Comparison of ENCODE assay signal across 28 mouse cellular contexts in the genomic region with DNA sequence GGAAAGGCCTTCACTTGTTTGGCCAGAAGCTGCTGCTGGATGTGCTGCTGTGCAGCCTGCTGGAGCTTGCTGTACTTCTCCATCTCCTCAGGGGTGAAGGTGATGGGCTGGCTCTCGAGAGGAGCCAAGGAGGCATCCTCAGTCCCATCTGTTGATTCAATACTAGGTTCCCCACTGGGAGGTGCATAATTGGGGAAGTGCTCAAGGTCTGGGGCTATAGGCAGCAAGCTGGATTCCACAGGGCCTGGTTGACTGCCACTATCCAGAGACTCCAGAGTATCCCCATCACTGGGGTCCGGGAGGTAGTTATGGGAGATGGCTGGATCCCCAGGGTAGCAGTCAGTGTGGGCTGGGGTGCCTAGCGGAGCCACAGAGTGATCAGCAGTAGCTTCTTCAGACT. TPM values are rescaled to one million over a fixed set of nuclear protein-coding genes. Genes with fewer than 3 reads are reported as not detected.
A peak's percentile ranks its signal among the peaks of the same experiment; 100 is the strongest.
DNase-seq lines count a peak whose midpoint lies in the region; ATAC-seq and TF ChIP-seq lines count a peak whose summit lies in the region.
"Had no signal": no experiment of that assay in that cellular context is flagged by ENCODE, and none has a peak within 500 bp of the region (broad histone marks: within the 10 kb centered on the region; RNA-seq: fewer than 3 reads in every experiment).

No protein-coding gene starts in this region.

- H3K4me1 ChIP-seq in heart, embryonic 11.5 days (ENCODE audit: control insufficient read depth, insufficient read depth, low read length): no peaks in the 10 kb centered on the region
- peaks cover 5% of the 10 kb centered on the region for H3K4me1 ChIP-seq in liver, embryonic 16.5 days (ENCODE audit: control insufficient read depth, low read depth, low read length)
- H3K4me1 ChIP-seq in MEL (ENCODE audit: control insufficient read depth in 1 of 2, insufficient read depth in 2 of 2, low read length in 2 of 2): peaks cover 6 to 23% of the 10 kb centered on the region in 2 experiments
- no peaks in the 10 kb centered on the region for H3K4me1 ChIP-seq in limb, embryonic 10.5 days
- H3K4me1 ChIP-seq: forebrain, embryonic 10.5 days; forebrain, embryonic 13.5 days; heart, embryonic 13.5 days had no signal

- peaks cover 35% of the 10 kb centered on the region for H3K36me3 ChIP-seq in heart, embryonic 11.5 days (ENCODE audit: control insufficient read depth, insufficient read depth, low read length)
- peaks cover 40% of the 10 kb centered on the region for H3K36me3 ChIP-seq in liver, embryonic 16.5 days (ENCODE audit: control insufficient read depth, insufficient read depth)
- peaks cover 0 to 26% of the 10 kb centered on the region in 2 experiments for H3K36me3 ChIP-seq in MEL (ENCODE audit: control insufficient read depth in 1 of 2, insufficient read depth in 2 of 2, low read length in 2 of 2)
- peaks cover 78% of the 10 kb centered on the region for H3K36me3 ChIP-seq in limb, embryonic 10.5 days

- TF ChIP-seq EP300 in MEL (IDR thresholded peaks at IDR 0.05; ENCODE audit: low read depth in 1 of 2, low read length in 2 of 2): no peak

- TF ChIP-seq POLR2A in MEL (IDR thresholded peaks at IDR 0.05; ENCODE audit: control insufficient read depth in 1 of 2, insufficient read depth in 1 of 2, low read depth in 1 of 2, low read length in 2 of 2, poor library complexity in 1 of 2): no peak

- H3K9ac ChIP-seq in heart, embryonic 11.5 days (ENCODE audit: low read depth, low read length): no peak overlapping the region
- no peak overlapping the region for H3K9ac ChIP-seq in liver, embryonic 16.5 days (ENCODE audit: low read depth, low read length)
- no peak overlapping the region for H3K9ac ChIP-seq in MEL (ENCODE audit: control insufficient read depth, low read depth, low read length, poor library complexity, severe bottlenecking)
- H3K9ac ChIP-seq: forebrain, embryonic 13.5 days; heart, embryonic 13.5 days; hindbrain, embryonic 14.5 days had no signal

- no peaks in the 10 kb centered on the region for H3K79me2 ChIP-seq in MEL (ENCODE audit: control insufficient read depth, insufficient read depth, low read length, poor library complexity)

- no peak for ATAC-seq in heart, embryonic 11.5 days (replicated peaks; ENCODE audit: insufficient number of reproducible peaks, low FRiP score, low TSS enrichment)
- ATAC-seq in liver, embryonic 16.5 days (ENCODE audit: low read depth): 0 out of 2 replicates have a peak, but pooled peaks have one; percentile 21
- no peak for ATAC-seq in frontal cortex, adult (ENCODE audit: low TSS enrichment)
- ATAC-seq: forebrain, embryonic 13.5 days; forebrain, embryonic 16.5 days; hindbrain, postnatal 0 days; inflammation-experienced regulatory T-cells, adult 6 months had no signal

- no peak overlapping the region for H3K4me3 ChIP-seq in heart, embryonic 11.5 days (ENCODE audit: low read depth, low read length)
- no peak overlapping the region for H3K4me3 ChIP-seq in liver, embryonic 16.5 days (ENCODE audit: low read depth, low read length)
- H3K4me3 ChIP-seq in MEL (ENCODE audit: control insufficient read depth in 1 of 2, insufficient read depth in 1 of 2, low read depth in 2 of 2, low read length in 2 of 2): no peak overlapping the region
- H3K4me3 ChIP-seq in limb, embryonic 10.5 days: no peak overlapping the region
- H3K4me3 ChIP-seq: forebrain, embryonic 10.5 days; forebrain, embryonic 13.5 days; gastrocnemius, adult 2 months; heart, embryonic 13.5 days had no signal

- no peak for TF ChIP-seq RAD21 in MEL (IDR thresholded peaks at IDR 0.05; ENCODE audit: low read depth, low read length)

- no peak overlapping the region for H3K27ac ChIP-seq in heart, embryonic 11.5 days (ENCODE audit: low read depth, low read length)
- H3K27ac ChIP-seq in liver, embryonic 16.5 days (ENCODE audit: low read length): no peak overlapping the region
- H3K27ac ChIP-seq in MEL (ENCODE audit: control insufficient read depth, low read depth, low read length): no peak overlapping the region
- no peak overlapping the region for H3K27ac ChIP-seq in limb, embryonic 10.5 days
- H3K27ac ChIP-seq: forebrain, embryonic 10.5 days; forebrain, embryonic 13.5 days; gastrocnemius, adult 2 months; heart, embryonic 13.5 days; hindbrain, embryonic 14.5 days; hindbrain, postnatal 0 days had no signal

- no peaks in the 10 kb centered on the region for H3K27me3 ChIP-seq in heart, embryonic 11.5 days (ENCODE audit: control insufficient read depth, insufficient read depth, low read length)
- no peaks in the 10 kb centered on the region for H3K27me3 ChIP-seq in liver, embryonic 16.5 days (ENCODE audit: control insufficient read depth, insufficient read depth, low read depth, low read length)
- H3K27me3 ChIP-seq in MEL (ENCODE audit: control insufficient read depth in 1 of 2, insufficient read depth in 2 of 2, low read length in 2 of 2): no peaks in the 10 kb centered on the region
- H3K27me3 ChIP-seq in limb, embryonic 10.5 days (ENCODE audit: low read depth, poor library complexity, severe bottlenecking): no peaks in the 10 kb centered on the region
- H3K27me3 ChIP-seq: CH12.LX; forebrain, embryonic 13.5 days; heart, embryonic 13.5 days had no signal

- TF ChIP-seq CTCF in MEL (IDR thresholded peaks at IDR 0.05 in 2 of 3, conservative IDR thresholded peaks at IDR 0.05 in 1 of 3; ENCODE audit: control insufficient read depth in 1 of 3, insufficient read depth in 1 of 3, low read depth in 2 of 3, low read length in 3 of 3, poor library complexity in 1 of 3, severe bottlenecking in 1 of 3): no peak

- H3K9me3 ChIP-seq in heart, embryonic 11.5 days (replicated peaks; ENCODE audit: control insufficient read depth, low read length): no peaks in the 10 kb centered on the region
- H3K9me3 ChIP-seq in liver, embryonic 16.5 days (replicated peaks; ENCODE audit: control insufficient read depth, low read length): no peaks in the 10 kb centered on the region
- H3K9me3 ChIP-seq in MEL (replicated peaks; ENCODE audit: insufficient read depth, low read length): no peaks in the 10 kb centered on the region
- H3K9me3 ChIP-seq in limb, embryonic 10.5 days (replicated peaks): no peaks in the 10 kb centered on the region
- H3K9me3 ChIP-seq: forebrain, embryonic 10.5 days; forebrain, embryonic 13.5 days; G1E; heart, embryonic 13.5 days had no signal

- no peak overlapping the region for H3K4me2 ChIP-seq in heart, embryonic 11.5 days
- H3K4me2 ChIP-seq in liver, embryonic 16.5 days (ENCODE audit: low read depth, low read length): no peak overlapping the region
- H3K4me2 ChIP-seq: forebrain, embryonic 13.5 days; heart, embryonic 13.5 days; hindbrain, embryonic 14.5 days had no signal

- DNase-seq in heart, adult 11 months: peak; percentile 82
- DNase-seq in liver: no peak
- peak; percentile 66 for DNase-seq in MEL (ENCODE audit: low read depth, low spot score)
- peak; percentile 23 for DNase-seq in R1 (ENCODE audit: low read depth, low spot score)
- DNase-seq in limb, embryonic 10.5 days (ENCODE audit: low spot score): no peak
- DNase-seq: adrenal gland, postnatal 10 days; adrenal gland, postnatal 36 days; B cell, adult 2 months; cerebellum, adult 18-20 months; cerebellum, adult 9-10 months; cerebellum, postnatal 14 days; gastrocnemius, adult 2 months; gastrocnemius, postnatal 14 days; heart, adult 18-20 months; heart, postnatal 14 days; heart, postnatal 4 days had no signal

- WGBS in heart, embryonic 11.5 days (ENCODE audit: insufficient replicate concordance): 93% methylated on average over 3 of the region's 3 CpGs
- whole genome bisulfite sequencing in liver, embryonic 16.5 days (ENCODE audit: insufficient replicate concordance): 83% methylated on average over 3 of the region's 3 CpGs
- WGBS in limb, embryonic 10.5 days: 88% methylated on average over 3 of the region's 3 CpGs

TF ChIP-seq in MEL, 35 proteins besides CTCF, POLR2A, EP300 and RAD21 (continues in another document):
- no peak for TF ChIP-seq USF2 (IDR thresholded peaks at IDR 0.05; ENCODE audit: borderline replicate concordance in 1 of 2, insufficient read depth in 1 of 2, low read depth in 1 of 2, low read length in 2 of 2)
- TF ChIP-seq CHD2 (IDR thresholded peaks at IDR 0.05; ENCODE audit: low read length): no peak
- TF ChIP-seq HCFC1 (IDR thresholded peaks at IDR 0.05; ENCODE audit: low read depth, low read length): no peak
- no peak for TF ChIP-seq JUND (IDR thresholded peaks at IDR 0.05; ENCODE audit: low read depth, low read length)
- TF ChIP-seq ZKSCAN1 (IDR thresholded peaks at IDR 0.05; ENCODE audit: low read depth, low read length): no peak
- TF ChIP-seq ZNF384 (IDR thresholded peaks at IDR 0.05; ENCODE audit: low read depth, low read length): no peak
- no peak for TF ChIP-seq UBTF (IDR thresholded peaks at IDR 0.05; ENCODE audit: borderline replicate concordance, insufficient read depth, low read depth, low read length)
- no peak for TF ChIP-seq MAX (IDR thresholded peaks at IDR 0.05; ENCODE audit: low read length)
- TF ChIP-seq MEF2A (IDR thresholded peaks at IDR 0.05; ENCODE audit: extremely low read depth, insufficient replicate concordance, low read depth, low read length, poor library complexity, severe bottlenecking): no peak

RNA-seq across cellular contexts. Expression of a gene that starts 8.7 kb away (rescaled TPM):
- 8.5 and 15.8 TPM in 2 replicates for polyA plus RNA-seq in heart, embryonic 11.5 days (2014; fragmentation: Nextera tagmentation; extraction: Ambion mirVana)
- polyA plus RNA-seq in liver, embryonic 16.5 days (2015; fragmentation: Nextera tagmentation; extraction: Ambion mirVana): 28.0 and 32.9 TPM in 2 replicates
- total RNA-seq in MEL (2012; rRNA removed): 8.3 and 10.7 TPM in 2 replicates
- polyA plus RNA-seq in MEL (2012; ENCODE audit: insufficient read depth in 1 of 2, insufficient read length in 2 of 2, low read depth in 1 of 2, low replicate concordance in 2 of 2, missing spikeins in 1 of 2): 10 to 100 TPM in 1 of 2 experiments, not detected in 1; 55.7 TPM
- 4.6 and 5.3 TPM in 2 replicates for polyA plus RNA-seq in limb, embryonic 10.5 days (2016; fragmentation: Nextera tagmentation; extraction: Ambion mirVana)

RNA-seq across cellular contexts. Expression of a gene that starts 31.2 kb away (rescaled TPM):
- polyA plus RNA-seq in heart, embryonic 11.5 days (2014; fragmentation: Nextera tagmentation; extraction: Ambion mirVana): 3.1 and 5.1 TPM in 2 replicates
- polyA plus RNA-seq in liver, embryonic 16.5 days (2015; fragmentation: Nextera tagmentation; extraction: Ambion mirVana): 0.20 and 0.34 TPM in 2 replicates
- 1.8 and 2.0 TPM in 2 replicates for total RNA-seq in MEL (2012; rRNA removed)
- polyA plus RNA-seq in MEL (2012; ENCODE audit: insufficient read depth in 1 of 2, insufficient read length in 2 of 2, low read depth in 1 of 2, low replicate concordance in 2 of 2, missing spikeins in 1 of 2): 1 to 10 TPM in 1 of 2 experiments, not detected in 1; 8.8 TPM
- 3.7 and 4.2 TPM in 2 replicates for polyA plus RNA-seq in limb, embryonic 10.5 days (2016; fragmentation: Nextera tagmentation; extraction: Ambion mirVana)
- total RNA-seq: CH12.LX had no signal
- polyA plus RNA-seq: inflammation-experienced regulatory T-cells, adult 6 months had no signal

RNA-seq across cellular contexts. Expression of a gene that starts 48.6 kb away (rescaled TPM):
- 110 and 113 TPM in 2 replicates for polyA plus RNA-seq in heart, embryonic 11.5 days (2014; fragmentation: Nextera tagmentation; extraction: Ambion mirVana)
- polyA plus RNA-seq in liver, embryonic 16.5 days (2015; fragmentation: Nextera tagmentation; extraction: Ambion mirVana): 103 and 118 TPM in 2 replicates
- total RNA-seq in MEL (2012; rRNA removed): 14.5 and 14.7 TPM in 2 replicates
- polyA plus RNA-seq in MEL (2012; ENCODE audit: insufficient read depth in 1 of 2, insufficient read length in 2 of 2, low read depth in 1 of 2, low replicate concordance in 2 of 2, missing spikeins in 1 of 2): 10 to 100 TPM in 1 of 2 experiments, not detected in 1; 42.1 TPM
- 78.5 and 93.2 TPM in 2 replicates for polyA plus RNA-seq in limb, embryonic 10.5 days (2016; fragmentation: Nextera tagmentation; extraction: Ambion mirVana)

Comparison
In these comparisons a context has a peak if more than half of its experiments do, and no peak if none do; other contexts are left out.
1. DNase-seq: peak in heart, adult 11 months (single experiment), MEL (single experiment) and R1 (single experiment); none in liver (single experiment) and limb, embryonic 10.5 days (single experiment).